Mouse (Mus musculus): Measurements from ENCODE around the gene Fbxw2.

GRCm38 (mm10) chr2:34874271-34874670 is 48.2 kb upstream of the Fbxw2 start, which contains the start of gene Cutal:
- no peak for TF ChIP-seq CTCF (IDR thresholded peaks at IDR 0.05)
- TF ChIP-seq EP300 (IDR thresholded peaks at IDR 0.05), result no peak

Data from lung, postnatal 0 days (tissue).